Mouse (Mus musculus) forebrain, postnatal 0 days (tissue): ENCODE measurements at regions not wholly inside any gene's neighbourhood (a gene's known extent, or its start where the extent isn't known, plus 50 kb on each side); places are given as distances from the start of the nearest gene placed in this dataset.
A peak's percentile ranks its signal among the peaks of the same experiment; 100 is the strongest.

Source experiments
- ATAC-seq: fragments of 200-750 bp; cut with Nextera tagmentation; 2 replicates; pipeline ENCODE4 v1.8.0; 2017; ENCODE audit warnings: mild to moderate bottlenecking, moderate library complexity
- DNase-seq: peaks from one replicate; pipeline ENCODE4 v3.0.0-alpha.2; 2015
- H3K27ac ChIP-seq: fragments of 300-500 bp; sonication (generic); 2 replicates; pipeline ENCODE4 v1.5.1; 2014; ENCODE audit warnings: low read depth, mild to moderate bottlenecking, antibody characterized with exemption, low read length, moderate library complexity, mixed read lengths
- H3K27me3 ChIP-seq: fragments of 300-500 bp; sonication (generic); 2 replicates; pipeline ENCODE4 v1.6.1; 2014; ENCODE audit warnings: mild to moderate bottlenecking, low read length, mixed read lengths; ENCODE audit not compliant: insufficient read depth
- H3K36me3 ChIP-seq: fragments of 300-500 bp; sonication (generic); 2 replicates; pipeline ENCODE4 v1.6.1; 2014; ENCODE audit warnings: mild to moderate bottlenecking, moderate library complexity; ENCODE audit not compliant: insufficient read depth
- H3K4me1 ChIP-seq: fragments of 300-500 bp; sonication (generic); 2 replicates; pipeline ENCODE4 v1.6.1; 2014; ENCODE audit warnings: antibody characterized with exemption; ENCODE audit not compliant: insufficient read depth
- H3K4me2 ChIP-seq: fragments of 300-500 bp; sonication (generic); 2 replicates; pipeline ENCODE4 v1.6.1; 2014; ENCODE audit warnings: low read depth, mild to moderate bottlenecking, moderate library complexity
- H3K4me3 ChIP-seq: fragments of 300-500 bp; sonication (generic); 2 replicates; pipeline ENCODE4 v1.5.1; 2014; ENCODE audit warnings: low read depth, low read length, mixed read lengths
- H3K9ac ChIP-seq: fragments of 300-500 bp; sonication (generic); 2 replicates; pipeline ENCODE4 v1.6.1; 2014; ENCODE audit warnings: mild to moderate bottlenecking
- H3K9me3 ChIP-seq: fragments of 300-500 bp; sonication (generic); 2 replicates; pipeline ENCODE4 v1.6.1; 2016; ENCODE audit warnings: low read length
- CTCF ChIP-seq: sonication (generic); IDR thresholded peaks from 2 replicates; pipeline ENCODE4 v1.5.1; 2016; ENCODE audit warnings: antibody characterized with exemption, control low read depth, low read depth
- whole genome bisulfite sequencing: fragments of 180-500 bp; shearing (Covaris S2); extraction: QIAGEN DNeasy Blood & Tissue Kit; methylation state at CpG from one replicate; pipeline ENCODE4 v1.1.7; 2014; 5-methylcytosine and 5-hydroxymethylcytosine counted together

DNA sequence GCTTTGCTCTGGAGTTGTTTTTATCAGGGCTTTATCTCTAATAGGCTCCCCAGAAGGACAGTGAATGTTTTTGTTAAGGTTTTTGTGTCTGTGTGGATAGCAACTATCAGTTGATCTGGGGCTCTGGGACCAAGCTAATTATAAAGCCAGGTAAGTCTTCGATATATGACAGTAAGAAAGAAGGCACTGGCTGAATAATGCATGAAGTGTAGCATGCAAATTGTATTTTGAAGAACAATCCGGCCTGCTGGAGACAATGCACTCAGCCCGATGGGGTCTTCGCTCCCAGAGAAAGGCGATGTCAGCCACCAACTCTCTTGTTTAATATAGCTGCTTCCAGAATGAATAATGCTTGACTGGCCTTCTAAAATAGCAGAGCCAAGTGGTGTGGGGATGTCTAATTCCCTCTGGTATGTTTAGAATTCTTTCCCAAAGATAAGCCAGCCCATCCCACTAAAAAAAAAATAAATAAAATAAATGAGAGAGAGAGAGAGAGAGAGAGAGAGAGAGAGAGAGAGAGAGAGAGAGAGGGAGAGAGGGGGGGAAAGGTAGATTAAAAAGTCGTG lies 68.6 kb downstream of the Dad1 start:
- 27% methylated on average over 6 of the region's 6 CpGs for WGBS
- DNase-seq = no peak
- Histone ChIP-seq H3K4me1 (no peaks in the 10 kb centered on the region; the same call in 1 of the 2 replicates), H3K27me3 (no peaks in the 10 kb centered on the region), H3K4me3 (no peak overlapping the region), H3K27ac (no peak overlapping the region), H3K36me3 (no peaks in the 10 kb centered on the region), H3K4me2 (no peak overlapping the region), H3K9ac (no peak overlapping the region), H3K9me3 (no peaks in the 10 kb centered on the region)
- no peak for ATAC-seq
- no peak for TF ChIP-seq CTCF

DNA sequence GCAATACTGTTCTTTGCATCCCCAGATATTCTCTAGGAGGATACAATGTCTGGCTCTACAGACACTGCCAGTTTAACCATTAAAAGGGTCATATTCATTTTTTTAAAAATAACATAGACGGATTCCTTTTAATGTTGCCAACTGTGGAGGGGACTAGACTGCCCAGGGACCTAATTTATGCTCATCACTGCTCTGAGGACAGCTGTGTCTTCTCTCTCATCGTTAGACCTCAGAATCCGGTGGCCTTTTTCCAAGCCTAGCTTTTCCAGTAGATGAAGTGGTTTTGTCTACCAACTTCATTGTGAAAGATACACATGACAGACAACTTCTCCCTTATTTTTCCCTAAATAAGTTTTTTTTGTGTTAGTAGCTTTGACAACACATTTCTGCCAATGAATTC lies 70.0 kb downstream of the Dad1 start:
- DNase-seq (no peak), ATAC-seq (no peak)

DNA sequence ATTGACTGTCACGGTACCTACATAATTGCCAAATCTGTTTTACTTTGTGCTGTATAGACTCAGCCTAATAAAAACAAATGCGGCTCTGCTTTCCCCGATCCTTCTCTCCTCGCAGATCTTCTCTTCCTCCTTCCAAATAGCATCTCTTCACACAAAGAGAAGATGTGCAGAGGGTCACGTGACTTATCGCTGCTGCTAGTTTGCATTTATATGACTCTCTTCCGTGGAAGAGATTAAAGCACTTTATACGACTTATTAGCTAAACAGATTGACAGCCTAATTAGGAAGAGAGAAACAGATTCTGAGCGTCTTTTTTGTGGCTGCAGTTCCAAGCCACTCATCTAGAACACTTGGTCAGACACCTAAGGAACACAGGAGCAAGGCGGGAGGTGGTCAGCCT lies 71.1 kb downstream of the Dad1 start:
- no peaks in the 10 kb centered on the region for H3K27me3 ChIP-seq
- no peaks in the 10 kb centered on the region for H3K36me3 ChIP-seq
- H3K27ac ChIP-seq = peak overlapping the region; percentile 46; the same call in 1 of the 2 replicates
- H3K9ac ChIP-seq = no peak overlapping the region
- no peak overlapping the region for H3K4me2 ChIP-seq
- ATAC-seq (peak; percentile 77; the same call in 1 of the 2 replicates), DNase-seq (peak; percentile 35)
- TF ChIP-seq CTCF = no peak
- H3K9me3 ChIP-seq = no peaks in the 10 kb centered on the region
- no peaks in the 10 kb centered on the region; the same call in 1 of the 2 replicates for H3K4me1 ChIP-seq
- no peak overlapping the region for H3K4me3 ChIP-seq
- 38% methylated on average over 10 of the region's 10 CpGs for WGBS

More for the DNA sequence above, 70.0 kb downstream of the Dad1 start:
- Histone ChIP-seq H3K36me3 (no peaks in the 10 kb centered on the region), H3K4me2 (no peak overlapping the region), H3K9me3 (no peaks in the 10 kb centered on the region), H3K4me1 (no peaks in the 10 kb centered on the region; the same call in 1 of the 2 replicates), H3K9ac (no peak overlapping the region), H3K27ac (no peak overlapping the region), H3K4me3 (no peak overlapping the region), H3K27me3 (no peaks in the 10 kb centered on the region)
- WGBS = 50% methylated on average over 3 of the region's 3 CpGs
- TF ChIP-seq CTCF = no peak

DNA sequence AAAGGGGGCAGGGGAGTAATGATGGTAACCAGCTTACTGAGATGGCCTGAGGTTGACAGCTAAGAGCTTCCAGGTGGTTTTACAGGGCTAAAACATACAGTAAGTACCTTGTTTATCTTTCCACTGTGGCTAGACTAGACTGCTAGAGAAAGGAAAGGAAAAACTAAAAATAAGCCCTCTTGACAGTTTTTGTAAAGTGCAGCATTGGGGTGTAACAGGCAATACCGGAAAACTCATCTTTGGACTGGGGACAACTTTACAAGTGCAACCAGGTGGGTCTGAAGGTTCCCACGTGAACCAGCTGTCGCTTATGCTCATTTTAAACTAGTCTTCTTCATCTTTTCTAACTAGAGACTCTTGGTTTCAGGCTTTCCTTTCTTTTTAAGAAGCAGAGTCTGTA lies 72.6 kb downstream of the Dad1 start:
- Histone ChIP-seq H3K4me2 (no peak overlapping the region), H3K27me3 (no peaks in the 10 kb centered on the region), H3K9me3 (no peaks in the 10 kb centered on the region), H3K4me3 (no peak overlapping the region), H3K36me3 (no peaks in the 10 kb centered on the region), H3K9ac (no peak overlapping the region), H3K4me1 (no peaks in the 10 kb centered on the region; the same call in 1 of the 2 replicates), H3K27ac (no peak overlapping the region)
- DNase-seq = no peak
- 97% methylated on average over 3 of the region's 3 CpGs for WGBS
- no peak for TF ChIP-seq CTCF
- no peak for ATAC-seq

DNA sequence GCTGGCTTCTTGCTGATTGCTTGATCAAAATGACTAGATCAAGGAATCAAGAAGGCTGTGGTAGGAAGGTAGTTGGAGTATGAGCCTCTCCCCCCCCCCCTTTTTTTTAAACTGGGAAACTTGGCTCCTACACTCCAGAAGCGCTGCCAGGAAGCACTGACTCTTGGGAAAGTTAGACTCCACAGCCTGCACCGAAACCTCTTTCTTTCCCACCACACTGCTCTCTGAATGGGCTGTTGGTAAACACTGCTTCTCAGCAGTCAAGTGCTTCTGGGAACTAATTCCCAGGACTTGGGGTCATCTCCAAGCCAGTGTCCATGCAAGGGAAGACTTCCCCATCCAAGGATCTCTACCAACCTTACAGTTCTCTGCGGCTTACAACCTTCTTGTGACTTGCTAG lies 73.2 kb downstream of the Dad1 start:
- Histone ChIP-seq H3K36me3 (no peaks in the 10 kb centered on the region), H3K4me2 (no peak overlapping the region), H3K9me3 (no peaks in the 10 kb centered on the region), H3K27me3 (no peaks in the 10 kb centered on the region), H3K9ac (no peak overlapping the region), H3K4me3 (no peak overlapping the region), H3K27ac (no peak overlapping the region), H3K4me1 (no peaks in the 10 kb centered on the region; the same call in 1 of the 2 replicates)
- 79% methylated on average over 3 of the region's 3 CpGs for WGBS
- no peak for TF ChIP-seq CTCF
- no peak for DNase-seq
- no peak for ATAC-seq

DNA sequence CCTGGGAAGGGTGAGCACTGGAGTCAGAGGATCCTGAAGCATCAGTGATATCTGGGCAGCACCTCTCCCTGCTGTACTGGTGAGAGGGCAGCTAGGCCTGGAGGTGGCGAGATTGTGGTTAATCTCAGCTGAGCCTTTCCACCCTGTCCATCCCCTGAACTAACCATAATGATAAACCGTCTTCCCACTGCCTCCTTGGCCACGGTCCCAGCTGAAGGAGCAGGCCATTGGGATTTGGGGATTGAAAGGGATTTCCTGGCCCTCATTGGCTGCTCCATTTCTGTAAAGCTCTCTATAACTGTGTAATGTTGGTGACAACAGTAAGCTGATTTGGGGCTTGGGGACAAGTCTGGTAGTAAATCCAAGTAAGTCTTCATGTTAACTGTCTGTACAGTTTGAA lies 73.6 kb downstream of the Dad1 start:
- no peak overlapping the region for H3K9ac ChIP-seq
- DNase-seq (no peak), ATAC-seq (no peak)
- no peak overlapping the region for H3K27ac ChIP-seq
- 59% methylated on average over 3 of the region's 3 CpGs for WGBS
- TF ChIP-seq CTCF = no peak
- no peak overlapping the region for H3K4me3 ChIP-seq
- no peaks in the 10 kb centered on the region for H3K9me3 ChIP-seq
- H3K36me3 ChIP-seq = no peaks in the 10 kb centered on the region
- no peaks in the 10 kb centered on the region; the same call in 1 of the 2 replicates for H3K4me1 ChIP-seq
- no peaks in the 10 kb centered on the region for H3K27me3 ChIP-seq
- H3K4me2 ChIP-seq = no peak overlapping the region

DNA sequence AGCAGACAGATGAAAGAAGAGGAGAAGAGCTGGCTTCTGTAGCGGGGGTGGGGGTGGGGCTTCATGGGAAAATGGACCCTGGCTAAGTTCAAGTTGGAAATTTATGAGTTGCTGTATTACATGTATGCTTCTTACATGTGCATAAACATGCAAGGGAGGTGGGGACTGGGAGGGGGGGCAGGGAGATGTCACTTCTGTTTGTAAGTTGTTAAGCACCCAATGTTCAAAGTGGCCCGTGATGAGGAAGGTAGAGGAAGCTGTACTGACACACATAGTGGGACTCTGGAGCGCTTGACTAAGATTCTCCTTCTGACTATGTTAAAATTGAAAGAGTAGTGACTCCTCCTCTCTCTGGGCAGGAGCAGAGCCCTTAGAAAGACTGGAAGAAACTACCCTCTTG lies 75.0 kb downstream of the Dad1 start:
- DNase-seq (no peak), ATAC-seq (no peak)
- Histone ChIP-seq H3K9me3 (no peaks in the 10 kb centered on the region), H3K4me2 (no peak overlapping the region), H3K9ac (no peak overlapping the region), H3K27ac (no peak overlapping the region), H3K36me3 (no peaks in the 10 kb centered on the region), H3K4me3 (no peak overlapping the region), H3K4me1 (no peaks in the 10 kb centered on the region; the same call in 1 of the 2 replicates), H3K27me3 (no peaks in the 10 kb centered on the region)
- TF ChIP-seq CTCF = no peak
- 95% methylated on average over 3 of the region's 3 CpGs for WGBS
